Mouse (Mus musculus): ENCODE data around the gene Hpca.

Gene Hpca

DNA sequence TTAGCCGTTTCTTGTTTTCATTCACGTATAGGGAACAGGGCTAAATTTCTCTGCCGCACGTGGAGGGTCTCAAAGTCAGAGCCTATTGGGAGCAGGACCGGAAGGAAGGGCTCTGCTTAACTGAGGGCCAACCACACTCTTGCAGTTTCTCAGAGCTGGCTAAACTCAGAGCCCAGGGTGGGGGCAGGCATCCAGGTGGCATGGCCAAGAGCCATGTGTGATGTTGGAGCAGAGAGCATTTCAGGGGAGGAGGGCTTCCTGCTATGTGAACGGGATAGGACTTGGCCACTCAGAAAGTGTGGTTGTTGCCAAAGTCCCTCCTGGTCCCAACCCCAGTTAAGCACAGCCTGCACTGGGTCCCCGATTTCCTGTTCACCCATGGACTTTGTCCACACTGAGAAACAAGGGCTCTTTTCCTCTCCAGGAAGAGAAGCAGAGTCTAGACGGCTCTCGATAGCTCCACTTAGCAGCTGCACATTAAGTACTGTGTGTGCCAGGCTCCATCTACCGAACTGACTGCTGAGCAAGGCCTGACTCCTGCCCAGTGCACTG lies 14.4 kb downstream of the Hpca start:
- no peak for DNase-seq

DNA sequence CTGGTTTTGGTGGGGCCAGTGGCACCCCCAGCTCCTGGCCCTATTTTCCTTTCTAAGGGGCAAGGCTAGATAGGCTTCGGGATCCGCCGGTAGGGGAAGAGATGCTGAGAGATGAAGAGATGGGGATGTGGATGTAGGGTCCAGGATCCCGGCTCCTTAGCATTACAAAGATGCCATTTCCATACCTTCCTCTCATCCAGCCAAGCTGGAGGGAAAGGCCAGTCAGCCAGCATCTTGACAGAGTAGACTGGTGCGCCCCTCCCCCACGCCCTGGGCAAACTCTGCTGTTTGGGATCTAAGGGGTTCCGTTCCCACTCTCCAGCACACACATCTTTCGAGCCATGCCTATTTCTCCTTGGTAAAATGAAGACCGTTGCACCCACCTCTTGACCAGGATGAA lies 15.8 kb downstream of the Hpca start:
- no peak for DNase-seq

DNA sequence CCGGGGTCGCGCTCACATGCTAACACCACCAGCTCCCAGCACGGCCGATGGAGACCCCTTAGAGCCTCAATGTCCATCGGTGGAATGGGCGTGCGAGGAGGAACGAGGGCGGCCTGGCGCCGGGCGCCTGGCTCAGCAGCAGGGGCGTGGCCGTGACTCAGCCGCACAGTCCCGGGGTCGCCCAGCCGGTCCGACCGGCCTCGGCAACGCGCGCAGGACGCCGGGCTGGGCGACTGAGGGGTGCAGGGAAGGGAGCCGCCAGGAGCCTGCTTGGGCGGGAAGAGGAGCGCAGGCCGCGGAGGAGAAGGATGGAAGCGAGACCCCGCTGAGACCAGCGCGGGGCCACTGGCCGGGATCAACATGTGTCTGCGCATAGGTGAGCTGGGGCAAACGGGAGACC lies 16.5 kb downstream of the Hpca start, which contains the start of gene Tmem54:
Tmem54 (plus strand) TSS at position 193 of the 400 bp plus-strand sequence.
- no peak for DNase-seq

DNA sequence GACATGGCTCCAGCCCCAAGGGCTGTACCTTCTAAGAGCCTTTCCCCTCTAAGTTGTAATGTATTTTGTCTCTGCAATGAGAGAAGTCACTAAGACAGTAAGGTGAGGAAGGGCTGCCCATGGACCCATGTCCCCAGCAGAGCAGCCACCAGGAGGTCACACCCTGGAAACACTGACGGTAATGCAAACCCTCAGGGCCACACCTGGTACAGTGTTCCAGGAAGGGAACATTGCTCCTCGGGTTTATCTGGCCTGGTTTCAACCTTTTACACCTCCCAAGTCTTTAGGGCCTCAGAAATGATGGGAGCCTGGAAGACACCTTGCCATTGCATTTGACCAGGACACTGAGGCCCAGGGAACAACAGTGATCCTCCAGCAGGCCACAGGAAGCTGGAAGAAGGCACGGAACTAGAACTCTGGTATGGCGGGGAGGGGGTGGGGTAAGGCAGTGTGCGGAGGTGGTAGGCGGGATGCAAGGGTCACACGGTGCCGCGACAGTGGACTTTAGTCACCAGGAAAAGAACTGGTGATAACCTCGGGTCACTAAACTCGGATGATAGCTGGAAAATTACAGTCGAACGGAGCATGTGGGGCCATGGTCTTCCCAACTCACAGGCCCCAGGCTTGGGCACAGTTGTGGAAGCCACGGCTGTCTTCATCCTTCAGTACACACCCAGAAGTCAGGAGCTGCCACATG lies 19.6 kb downstream of the Hpca start:
- DNase-seq: no peak

DNA sequence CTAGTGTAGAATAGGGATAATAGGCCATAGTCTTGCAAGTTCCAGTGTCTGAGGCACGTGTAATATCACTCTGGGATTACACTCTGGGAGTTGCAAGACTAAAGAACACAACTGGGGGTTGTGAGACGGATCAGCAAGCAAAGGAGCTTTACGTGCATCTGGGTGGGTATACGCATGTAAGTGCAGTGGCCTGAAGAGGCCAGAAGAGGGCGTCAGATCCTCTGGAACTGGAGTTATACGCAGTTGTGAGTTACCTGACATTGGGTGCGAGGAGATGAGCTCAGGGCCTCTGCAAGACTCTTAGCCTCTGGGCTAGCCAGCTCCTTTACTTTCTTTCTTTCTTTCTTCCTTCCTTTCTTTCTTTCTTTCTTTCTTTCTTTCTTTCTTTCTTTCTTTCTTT lies 24.8 kb downstream of the Hpca start:
- DNase-seq: no peak

DNA sequence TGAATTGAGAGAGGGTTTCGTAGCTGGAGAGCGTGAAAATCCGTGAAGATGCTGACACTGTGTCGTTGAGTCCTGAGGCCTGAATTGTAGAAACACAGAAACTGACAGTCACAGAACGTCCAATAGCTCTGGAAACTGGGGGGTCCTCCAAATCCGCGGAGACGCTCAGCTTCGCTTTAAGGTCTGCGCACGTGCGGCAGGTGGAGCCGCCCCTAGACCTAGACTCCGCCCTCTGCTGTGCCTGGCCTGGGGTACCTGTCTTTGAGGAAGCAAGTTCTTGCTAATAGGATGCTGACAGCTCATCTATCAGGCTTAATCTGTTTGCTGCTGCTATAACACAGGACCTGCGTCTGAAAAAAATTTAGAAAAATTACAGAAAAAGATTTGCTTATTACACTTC lies 26.6 kb downstream of the Hpca start:
- no peak for DNase-seq

DNA sequence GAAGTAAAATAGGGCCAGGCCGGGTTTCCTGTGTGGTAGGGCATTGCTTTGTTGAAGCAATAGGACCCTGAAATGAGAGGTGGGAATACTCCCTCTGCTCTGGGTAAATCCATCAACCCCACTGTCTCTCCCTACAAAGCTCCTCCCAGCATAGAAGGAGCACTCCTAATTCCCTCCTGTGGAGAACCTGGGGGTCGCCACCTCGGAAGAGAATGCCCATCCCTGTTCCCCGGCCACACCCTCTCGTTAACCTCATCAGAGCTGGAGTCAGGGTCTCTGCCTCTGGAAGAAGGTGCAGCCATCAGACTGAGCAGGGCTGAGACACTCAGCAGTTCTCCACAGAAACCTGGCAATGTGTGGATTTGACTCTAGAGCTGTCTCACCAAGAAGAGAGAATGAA lies 34.0 kb downstream of the Hpca start:
- no peak for DNase-seq

DNA sequence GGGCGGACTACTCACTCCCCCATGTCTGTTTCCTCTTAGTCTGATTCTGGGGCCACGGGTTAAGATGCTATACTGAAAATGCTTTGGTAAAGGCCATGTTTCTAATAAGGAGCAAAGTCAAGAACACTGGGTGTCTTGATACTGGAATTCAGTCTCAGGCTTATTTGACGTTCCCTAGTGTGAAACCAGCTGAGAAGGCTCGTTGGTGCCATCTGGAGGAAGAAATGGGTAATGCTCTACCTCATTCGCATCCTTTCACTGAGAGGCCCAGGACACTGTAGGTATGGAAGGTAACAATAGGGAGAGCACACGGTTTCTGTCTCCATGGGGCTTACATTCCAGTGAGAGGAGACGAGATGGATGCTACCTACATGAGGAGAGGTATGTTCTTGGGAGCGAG lies 35.8 kb downstream of the Hpca start:
- DNase-seq: peak in 1 of 2 experiments; percentile 72

DNA sequence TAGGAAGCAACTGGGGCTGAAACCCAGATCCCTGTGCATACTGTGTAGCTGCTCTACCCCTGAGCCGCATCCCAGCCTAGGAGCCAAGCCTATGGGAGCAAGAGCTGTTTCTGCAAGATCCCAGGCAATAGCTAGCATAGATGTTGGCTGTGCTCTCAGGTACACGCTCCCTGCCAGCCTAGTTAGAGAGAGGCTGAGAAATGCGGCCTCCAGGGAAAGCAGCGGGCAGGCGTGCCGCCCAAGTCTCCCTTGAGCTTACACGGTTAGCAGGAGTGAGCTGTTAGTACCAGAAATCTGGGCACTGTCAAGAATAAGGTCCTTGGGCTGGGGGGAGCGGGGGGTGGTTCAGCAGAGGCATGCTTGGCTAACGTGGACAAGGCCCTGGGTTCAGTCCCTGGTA lies 36.9 kb downstream of the Hpca start:
- no peak for DNase-seq

DNA sequence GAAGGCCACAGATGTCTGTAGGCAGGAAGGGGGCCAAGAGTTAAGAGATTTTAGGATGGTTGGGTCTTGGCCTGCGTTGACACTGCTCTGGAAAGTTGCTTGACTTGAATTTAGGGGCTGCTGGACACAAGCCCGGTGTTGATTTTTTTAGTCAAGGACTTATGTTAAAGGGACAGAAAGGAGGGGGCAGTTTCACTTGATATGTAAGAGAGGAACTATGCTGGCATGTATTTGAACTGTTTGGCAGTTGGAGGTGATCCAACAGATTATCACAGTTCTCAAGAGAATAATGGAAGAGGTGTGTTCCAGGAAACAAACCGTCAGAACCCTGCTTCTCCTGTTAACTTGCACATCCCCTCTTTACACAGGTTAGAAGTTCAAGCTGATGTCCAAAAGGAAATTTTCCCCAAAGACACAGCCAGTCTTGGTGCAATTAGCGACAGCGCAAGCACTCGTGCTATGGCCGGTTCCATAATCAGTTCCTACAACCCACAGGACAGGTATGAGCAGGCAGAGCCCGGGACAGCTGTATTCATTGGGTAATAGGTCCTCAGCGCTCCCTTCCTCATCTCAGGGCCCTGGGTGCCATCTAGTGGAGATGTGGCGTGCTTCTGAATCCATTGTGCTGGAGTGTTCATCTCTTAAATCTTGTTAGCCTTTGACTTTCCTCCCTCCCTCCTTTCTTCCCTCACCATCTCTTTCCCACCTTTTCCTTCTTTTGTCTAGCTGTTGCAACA lies 39.3 kb downstream of the Hpca start:
- peak; percentile 42 to 74 for DNase-seq

DNA sequence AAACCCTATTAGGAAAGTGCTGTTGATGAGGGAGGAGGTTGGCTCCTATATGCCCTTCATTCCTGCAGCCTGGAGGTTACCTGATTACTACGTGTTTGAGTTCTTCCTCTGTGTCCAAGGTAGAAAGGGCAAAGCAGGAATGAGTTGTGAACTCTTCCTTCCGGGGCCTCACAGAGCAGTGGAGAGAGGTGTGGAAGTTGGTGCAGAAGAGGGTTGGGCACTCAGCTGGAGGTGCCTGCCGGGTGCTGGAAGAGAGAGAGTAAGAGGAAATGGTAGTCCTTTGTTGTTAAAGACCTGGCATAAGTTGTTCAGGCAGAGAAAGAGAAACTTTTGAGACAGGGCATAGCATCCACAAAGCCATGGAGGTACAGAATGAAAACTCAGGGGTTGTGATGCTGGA lies 39.9 kb downstream of the Hpca start:
- no peak for DNase-seq

DNA sequence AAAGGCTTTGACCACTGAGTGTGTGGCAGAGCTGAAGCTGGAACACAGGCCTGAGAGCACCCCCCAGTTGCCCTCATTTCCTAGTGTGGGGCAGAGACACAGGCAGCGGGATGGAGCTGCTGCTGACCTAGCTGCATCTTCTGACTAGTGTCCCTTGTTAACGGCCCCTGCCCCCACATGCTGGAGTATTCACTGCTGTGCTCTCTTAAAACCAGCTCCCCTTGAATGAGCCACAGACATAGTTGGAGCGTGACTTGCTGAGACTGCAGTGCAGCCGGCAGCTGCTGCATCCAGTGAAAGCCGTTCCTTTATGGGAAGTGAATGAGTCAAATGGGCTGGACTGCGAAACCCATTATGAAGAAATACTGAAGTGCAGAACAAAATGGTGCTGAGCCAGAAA lies 40.3 kb downstream of the Hpca start:
- DNase-seq: no peak

DNA sequence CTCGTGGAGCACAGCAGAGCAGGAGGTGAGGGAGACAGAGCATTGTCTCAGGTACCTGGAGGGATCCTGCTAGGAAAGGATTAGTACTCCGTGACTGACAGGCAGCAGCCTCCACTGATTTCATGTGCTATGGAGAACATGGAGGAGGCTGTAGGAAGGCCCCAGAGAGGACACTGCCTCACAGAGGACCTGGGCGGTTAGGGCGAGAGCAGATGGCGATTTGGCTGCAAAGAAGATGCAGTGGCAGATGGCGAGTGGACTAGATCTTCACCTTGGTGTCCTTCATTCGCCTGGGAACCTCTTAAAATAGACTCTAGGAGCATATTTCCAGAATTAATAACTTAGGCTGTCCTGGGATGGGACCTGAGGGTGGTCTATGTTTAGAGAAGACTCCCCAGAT lies 40.8 kb downstream of the Hpca start:
- no peak for DNase-seq

DNA sequence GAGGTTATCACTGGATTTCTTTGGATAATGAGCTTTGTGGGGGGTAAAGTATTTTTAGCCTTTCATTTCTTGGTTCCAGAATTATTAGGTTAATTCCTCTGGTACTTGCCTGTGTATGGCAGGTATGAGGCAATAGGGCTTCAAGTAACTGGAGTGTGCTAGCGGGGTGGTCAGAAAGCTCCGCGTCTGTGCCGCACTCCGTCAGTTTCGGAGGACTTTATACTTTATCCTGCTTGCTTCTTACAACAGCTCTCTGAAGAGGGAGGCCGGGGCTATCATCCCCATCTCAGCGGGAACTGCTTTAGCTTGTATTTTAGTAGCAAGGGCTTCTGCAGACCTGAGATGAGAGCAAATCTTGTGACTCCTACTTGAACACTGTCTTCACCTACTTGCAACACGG lies 42.7 kb downstream of the Hpca start:
- DNase-seq: no peak

DNA sequence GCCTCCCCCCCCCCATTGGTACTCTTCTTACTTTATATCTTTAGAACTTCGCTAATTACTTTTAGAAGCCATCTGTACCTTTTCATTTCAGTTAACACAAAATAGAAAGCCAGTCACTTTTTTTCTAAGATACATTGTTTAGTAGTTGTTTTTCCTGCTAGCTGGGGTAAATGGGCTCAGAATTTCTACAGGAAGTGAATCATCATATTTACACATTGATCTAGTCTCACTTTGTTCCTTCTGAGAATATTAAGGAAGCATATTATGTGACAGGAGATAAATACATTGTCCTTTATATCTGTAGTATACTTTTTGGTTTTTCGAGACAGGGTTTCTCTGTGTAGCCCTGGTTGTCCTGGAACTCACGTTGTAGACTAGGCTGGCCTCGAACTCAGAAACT lies 53.0 kb downstream of the Hpca start:
- no peak for DNase-seq

DNA sequence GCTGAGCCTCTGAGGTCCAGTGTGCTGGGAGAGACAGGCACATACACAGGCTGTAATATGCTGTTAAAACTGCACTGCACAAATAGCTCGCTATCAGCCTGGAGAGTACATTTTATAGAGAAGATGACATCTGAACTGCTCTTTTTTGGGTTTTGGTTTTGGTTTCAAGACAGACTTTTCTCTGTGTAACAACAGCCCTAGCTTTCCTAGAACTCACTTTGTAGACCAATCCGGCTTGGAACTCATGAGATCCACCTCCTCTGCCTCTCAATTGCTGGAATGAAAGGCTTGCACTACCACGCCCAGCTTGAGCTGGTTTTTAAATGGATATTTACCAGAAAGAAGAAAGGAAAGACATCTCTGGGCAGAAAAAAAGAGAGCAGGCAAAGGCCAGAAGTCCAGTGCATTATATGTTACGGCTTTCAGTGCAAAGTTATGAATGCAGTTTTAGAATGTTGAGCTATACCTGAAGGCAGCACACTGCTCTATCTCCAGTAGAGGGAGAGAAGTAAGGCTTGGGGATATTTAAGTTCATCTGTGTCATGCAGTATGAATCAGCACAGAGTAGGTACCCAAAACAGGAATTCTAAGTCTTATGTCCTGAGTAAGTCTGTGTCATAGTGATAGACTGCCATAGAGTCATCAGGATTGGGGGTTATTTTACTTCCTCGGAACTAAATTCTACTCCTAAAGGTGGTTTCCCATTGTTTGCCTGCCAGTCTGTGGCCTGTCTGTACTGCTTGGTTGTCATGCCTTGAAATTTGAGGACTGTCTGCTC lies 54.0 kb downstream of the Hpca start:
- no peak for DNase-seq

DNA sequence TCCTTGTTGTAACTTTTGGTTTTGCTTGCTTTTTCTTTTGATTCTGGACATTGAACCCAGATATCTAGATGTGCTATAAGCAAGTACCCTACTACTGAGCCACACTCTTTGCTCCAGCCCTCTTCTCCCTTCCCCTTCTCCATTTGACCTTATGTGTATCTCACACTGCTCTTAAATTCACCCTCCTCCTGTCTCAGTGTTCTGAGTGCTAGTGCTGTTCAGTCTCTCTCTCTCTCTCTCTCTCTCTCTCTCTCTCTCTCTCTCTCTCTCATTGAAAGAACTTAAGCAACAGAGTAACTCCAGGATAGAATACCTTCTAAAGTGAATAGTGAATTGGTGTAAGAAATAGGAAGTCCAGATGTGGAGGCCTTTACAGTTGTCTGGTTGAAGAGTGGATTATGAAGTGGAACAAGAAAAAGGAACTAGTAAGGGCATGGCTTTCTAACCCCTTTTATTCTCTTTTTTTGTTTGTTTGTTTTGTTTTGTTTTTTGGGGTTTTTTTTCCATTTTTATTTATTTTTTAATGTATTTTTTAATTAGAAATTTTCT lies 56.1 kb downstream of the Hpca start:
- no peak for DNase-seq

DNA sequence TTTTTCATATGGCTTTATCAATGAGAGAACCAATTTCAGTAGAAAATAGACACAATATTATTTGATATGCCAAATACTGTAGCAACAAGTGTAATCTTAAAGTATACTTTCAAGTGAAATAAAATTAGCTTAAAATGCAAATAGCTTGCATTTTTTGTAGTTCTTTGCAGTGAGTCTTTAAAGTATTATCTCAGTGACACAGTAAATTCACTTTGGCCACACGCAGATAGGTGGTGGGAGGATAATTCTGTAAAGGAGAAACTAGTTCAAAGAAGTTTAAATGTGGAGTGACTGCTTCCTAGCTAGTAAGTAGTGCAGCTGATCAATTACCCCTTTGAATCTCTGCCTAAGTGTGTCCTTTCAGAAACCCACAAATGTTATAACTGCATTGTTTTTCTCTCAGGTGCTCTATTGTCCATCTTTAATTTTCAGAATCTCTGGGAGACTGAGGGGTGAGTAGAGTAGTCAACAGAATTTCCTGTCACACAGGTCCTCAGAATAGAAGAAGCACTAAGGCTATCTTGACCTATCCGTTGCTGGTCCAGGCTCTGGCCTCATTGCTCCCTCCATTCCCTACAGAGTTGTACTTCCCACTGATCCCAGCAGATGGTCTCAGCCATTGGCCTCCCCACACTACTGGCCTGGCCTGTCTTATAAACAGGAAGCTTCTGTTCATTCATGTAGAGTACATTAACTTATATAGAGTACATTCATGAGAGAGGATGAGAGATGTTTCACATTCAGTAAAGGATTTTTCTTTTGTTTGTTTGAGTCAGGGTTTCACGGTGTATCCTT lies 59.4 kb downstream of the Hpca start:
- DNase-seq: no peak
